Mouse (Mus musculus): ENCODE results near the gene Camkmt.

DNA sequence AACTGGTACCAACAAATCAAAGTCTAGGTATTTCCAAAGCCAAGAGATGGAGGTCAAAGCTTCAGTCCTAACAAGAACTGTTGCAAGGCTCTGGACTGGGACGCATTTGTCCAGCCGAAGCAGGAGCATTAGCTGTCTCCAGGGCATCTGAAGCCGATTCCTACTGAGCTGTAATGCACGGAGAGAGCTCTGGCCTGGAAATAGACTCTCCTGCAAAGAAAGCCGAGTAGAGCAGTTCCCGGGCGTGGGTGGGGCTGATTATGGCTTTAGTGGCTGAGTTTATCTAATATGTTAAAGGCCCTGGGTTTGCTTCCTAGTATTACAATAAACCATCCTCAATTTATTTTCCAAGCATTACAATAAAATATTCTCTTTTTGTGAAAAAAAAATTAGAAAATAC is 17.1 kb upstream of the Camkmt start:
- TF ChIP-seq CTCF (IDR thresholded peaks at IDR 0.05 in 2 of 3, conservative IDR thresholded peaks at IDR 0.05 in 1 of 3; ENCODE audit: control insufficient read depth in 1 of 3, insufficient read depth in 1 of 3, low read depth in 2 of 3, low read length in 3 of 3, poor library complexity in 1 of 3, severe bottlenecking in 1 of 3) (no peak), CHD2 (IDR thresholded peaks at IDR 0.05; ENCODE audit: low read length) (no peak), SIN3A (IDR thresholded peaks at IDR 0.05; ENCODE audit: low read length) (no peak), UBTF (IDR thresholded peaks at IDR 0.05; ENCODE audit: borderline replicate concordance, insufficient read depth, low read depth, low read length) (no peak), POLR2AphosphoS2 (IDR thresholded peaks at IDR 0.05; ENCODE audit: low read length) (no peak)
